Mouse (Mus musculus): ENCODE data around the gene Cldn5.

Cldn5 gene

GRCm38 (mm10) chr16:18776556-18777100 lies at the start of gene Cldn5:
TSS of gene Cldn5 (plus strand) at chr16:18776847.
- no peak for DNase-seq

GRCm38 (mm10) chr16:18727536-18728499 lies 48.8 kb upstream of the Cldn5 start:
- DNase-seq = no peak

GRCm38 (mm10) chr16:18729185-18729584 lies 47.5 kb upstream of the Cldn5 start:
- DNase-seq = no peak

- no peak for DNase-seq
These were observed 46.0 kb upstream of the Cldn5 start for GRCm38 (mm10) chr16:18730640-18731039.

- no peak for DNase-seq
These were observed 43.3 kb upstream of the Cldn5 start for GRCm38 (mm10) chr16:18733100-18733956.

- no peak for DNase-seq
These were observed 38.3 kb upstream of the Cldn5 start for GRCm38 (mm10) chr16:18738303-18738702.

- DNase-seq = no peak
These were observed 30.2 kb upstream of the Cldn5 start for GRCm38 (mm10) chr16:18746268-18747122.

- no peak for DNase-seq
These were observed 25.5 kb upstream of the Cldn5 start for GRCm38 (mm10) chr16:18751101-18751500.

- no peak for DNase-seq
These were observed 24.7 kb upstream of the Cldn5 start for GRCm38 (mm10) chr16:18751885-18752499.

GRCm38 (mm10) chr16:18761734-18762133 lies 14.9 kb upstream of the Cldn5 start:
- no peak for DNase-seq

- DNase-seq = no peak
These were observed 13.7 kb upstream of the Cldn5 start for GRCm38 (mm10) chr16:18762960-18763359.

- no peak for DNase-seq
These were observed 10.3 kb upstream of the Cldn5 start for GRCm38 (mm10) chr16:18766390-18766789.

GRCm38 (mm10) chr16:18769501-18769900 lies 7.1 kb upstream of the Cldn5 start:
- no peak for DNase-seq

GRCm38 (mm10) chr16:18773936-18774335 lies 2.7 kb upstream of the Cldn5 start:
- no peak for DNase-seq

GRCm38 (mm10) chr16:18775621-18776555 lies 759 bp upstream of the Cldn5 start:
- no peak for DNase-seq

- no peak for DNase-seq
These were observed 744 bp downstream of the Cldn5 start for GRCm38 (mm10) chr16:18777101-18778080.

GRCm38 (mm10) chr16:18778461-18778860 lies 1.8 kb downstream of the Cldn5 start:
- no peak for DNase-seq

GRCm38 (mm10) chr16:18781810-18782209 lies 5.2 kb downstream of the Cldn5 start:
- no peak for DNase-seq

GRCm38 (mm10) chr16:18785025-18785424 lies 8.4 kb downstream of the Cldn5 start:
- DNase-seq = no peak
